Mouse (Mus musculus): Measurements from ENCODE around the gene Arhgef10l.
"Not testable (repeated sequence)": the region's sequence is repeated elsewhere in the genome, so short reads cannot be mapped to it uniquely, and the experiment has no call there.

Arhgef10l gene

GRCm38 (mm10) chr4:140606197-140606596 is 59.6 kb downstream of the Arhgef10l start:
- in situ Hi-C loops (cut with MboI) = no loop called here

- in situ Hi-C loops (cut with MboI) = no loop called here
Observed at GRCm38 (mm10) chr4:140605790-140606189, 60.0 kb downstream of the Arhgef10l start.

GRCm38 (mm10) chr4:140605247-140605646 is 60.6 kb downstream of the Arhgef10l start:
- in situ Hi-C loops (cut with MboI) = no loop called here

GRCm38 (mm10) chr4:140604541-140604940 is 61.3 kb downstream of the Arhgef10l start:
- in situ Hi-C loops (cut with MboI) = no loop called here

GRCm38 (mm10) chr4:140602022-140602421 is 63.8 kb downstream of the Arhgef10l start:
- in situ Hi-C loops (cut with MboI) = no loop called here

- in situ Hi-C loops (cut with MboI) = no loop called here
Observed at GRCm38 (mm10) chr4:140601153-140601552, 64.7 kb downstream of the Arhgef10l start.

- in situ Hi-C loops (cut with MboI) = no loop called here
Observed at GRCm38 (mm10) chr4:140598846-140599245, 67.0 kb downstream of the Arhgef10l start.

- in situ Hi-C loops (cut with MboI) = no loop called here
Observed at GRCm38 (mm10) chr4:140597928-140598327, 67.9 kb downstream of the Arhgef10l start.

- in situ Hi-C loops (cut with MboI) = no loop called here
Observed at GRCm38 (mm10) chr4:140597378-140597777, 68.4 kb downstream of the Arhgef10l start.

GRCm38 (mm10) chr4:140593771-140594505 is 71.9 kb downstream of the Arhgef10l start:
- in situ Hi-C loops (cut with MboI) = no loop called here

GRCm38 (mm10) chr4:140592990-140593770 is 72.6 kb downstream of the Arhgef10l start:
- in situ Hi-C loops (cut with MboI) = no loop called here

GRCm38 (mm10) chr4:140592217-140592759 is 73.5 kb downstream of the Arhgef10l start:
- in situ Hi-C loops (cut with MboI) = no loop called here

GRCm38 (mm10) chr4:140586478-140586877 is 79.3 kb downstream of the Arhgef10l start:
- in situ Hi-C loops (cut with MboI) = no loop called here

GRCm38 (mm10) chr4:140584240-140584639 is 81.6 kb downstream of the Arhgef10l start:
- in situ Hi-C loops (cut with MboI) = no loop called here

- in situ Hi-C loops (cut with MboI) = no loop called here
Observed at GRCm38 (mm10) chr4:140582390-140583088, 83.3 kb downstream of the Arhgef10l start.

- in situ Hi-C loops (cut with MboI) = no loop called here
Observed at GRCm38 (mm10) chr4:140581730-140582389, 84.0 kb downstream of the Arhgef10l start.

- in situ Hi-C loops (cut with MboI) = no loop called here
Observed at GRCm38 (mm10) chr4:140581341-140581729, 84.5 kb downstream of the Arhgef10l start.

- in situ Hi-C loops (cut with MboI) = no loop called here
Observed at GRCm38 (mm10) chr4:140580866-140581265, 84.9 kb downstream of the Arhgef10l start.

GRCm38 (mm10) chr4:140579576-140579975 is 86.2 kb downstream of the Arhgef10l start:
- in situ Hi-C loops (cut with MboI) = no loop called here

- in situ Hi-C loops (cut with MboI) = no loop called here
Observed at GRCm38 (mm10) chr4:140579149-140579548, 86.7 kb downstream of the Arhgef10l start.

- in situ Hi-C loops (cut with MboI) = no loop called here
Observed at GRCm38 (mm10) chr4:140576628-140577027, 89.2 kb downstream of the Arhgef10l start.

- in situ Hi-C loops (cut with MboI) = not testable (repeated sequence)
Observed at GRCm38 (mm10) chr4:140574863-140575262, 90.9 kb downstream of the Arhgef10l start.
